Mouse (Mus musculus) kidney, adult 2 months (tissue): Measurements from ENCODE around the gene Pip4k2b.

Source experiments
- CTCF ChIP-seq: fragments of 200-500 bp; conservative IDR thresholded peaks from 2 replicates; pipeline ENCODE4 v1.5.1; 2011; ENCODE audit warnings: low read depth, mild to moderate bottlenecking, control low read depth, low read length, moderate library complexity, mixed read lengths; ENCODE audit not compliant: insufficient read depth, insufficient read length
- POLR2A ChIP-seq: fragments of 200-500 bp; IDR thresholded peaks from one replicate; pipeline ENCODE4 v1.6.1; 2011; ENCODE audit warnings: low read depth, low read length, control low read depth

DNA sequence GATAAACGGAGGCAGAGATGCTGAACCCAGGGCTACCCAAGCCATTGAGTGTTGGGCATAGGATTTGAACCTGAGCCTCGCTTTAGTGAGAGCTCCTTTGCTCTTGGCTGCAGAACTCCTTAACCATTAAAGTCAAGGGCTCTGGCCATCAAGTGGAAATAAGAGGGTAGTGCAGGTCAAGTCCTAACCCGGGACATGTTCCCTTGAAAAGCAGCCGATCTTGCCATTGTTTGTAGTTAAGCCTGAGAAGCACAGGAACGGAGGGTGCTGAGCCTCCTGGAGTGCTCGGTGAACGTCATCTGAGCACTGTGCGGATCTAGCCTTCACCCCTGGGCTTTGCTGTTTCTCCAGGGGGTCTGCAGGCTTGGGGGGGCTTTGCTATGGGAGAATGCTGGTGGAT, 66.7 kb downstream of the Pip4k2b start:
- TF ChIP-seq CTCF (no peak), POLR2A (no peak)
